Mouse (Mus musculus) intestine, embryonic 15.5 days (tissue): ENCODE results near the gene Gckr. TPM values are rescaled to one million over a fixed set of nuclear protein-coding genes. Genes with fewer than 3 reads are reported as not detected.

ENCODE experiments used
- ATAC-seq: fragments of 200-750 bp; cut with Nextera tagmentation; 2 replicates; pipeline ENCODE4 v1.8.0; 2017; ENCODE audit warnings: moderate TSS enrichment, moderate library complexity
- H3K27ac ChIP-seq: fragments of 300-500 bp; sonication (generic); 2 replicates; pipeline ENCODE4 v1.5.1; 2015; ENCODE audit warnings: mild to moderate bottlenecking, inconsistent platforms
- H3K27me3 ChIP-seq: fragments of 300-500 bp; sonication (generic); replicated peaks from 2 replicates; pipeline ENCODE4 v1.6.1; 2015; ENCODE audit warnings: inconsistent platforms
- H3K36me3 ChIP-seq: fragments of 300-500 bp; sonication (generic); 2 replicates; pipeline ENCODE4 v1.6.1; 2015; ENCODE audit warnings: inconsistent platforms
- H3K4me1 ChIP-seq: fragments of 300-500 bp; sonication (generic); replicated peaks from 2 replicates; pipeline ENCODE4 v1.6.1; 2015; ENCODE audit warnings: inconsistent platforms
- H3K4me2 ChIP-seq: fragments of 300-500 bp; sonication (generic); replicated peaks from 2 replicates; pipeline ENCODE4 v1.6.1; 2015; ENCODE audit warnings: mild to moderate bottlenecking, inconsistent platforms
- H3K4me3 ChIP-seq: fragments of 300-500 bp; sonication (generic); replicated peaks from 2 replicates; pipeline ENCODE4 v1.5.1; 2015; ENCODE audit warnings: inconsistent platforms
- H3K9ac ChIP-seq: fragments of 300-500 bp; sonication (generic); 2 replicates; pipeline ENCODE4 v1.6.1; 2015; ENCODE audit warnings: inconsistent platforms
- H3K9me3 ChIP-seq: fragments of 300-500 bp; sonication (generic); 2 replicates; pipeline ENCODE4 v1.6.1; 2016; ENCODE audit warnings: inconsistent platforms
- WGBS: fragments of 180-500 bp; shearing (Covaris S2); methylation state at CpG from one replicate; pipeline ENCODE4 v1.1.7; 2015; 5-methylcytosine and 5-hydroxymethylcytosine counted together
- polyA plus RNA-seq: library from polyadenylated mRNA; unstranded; fragments of >200 nt; fragmentation: Nextera tagmentation; extraction: Ambion mirVana; gene quantifications from 2 replicates; pipeline ENCODE4 v1.2.1, GENCODE M21; 2015

Gene Gckr
- 0.52 and 0.54 TPM in 2 replicates for polyA plus RNA-seq

DNA sequence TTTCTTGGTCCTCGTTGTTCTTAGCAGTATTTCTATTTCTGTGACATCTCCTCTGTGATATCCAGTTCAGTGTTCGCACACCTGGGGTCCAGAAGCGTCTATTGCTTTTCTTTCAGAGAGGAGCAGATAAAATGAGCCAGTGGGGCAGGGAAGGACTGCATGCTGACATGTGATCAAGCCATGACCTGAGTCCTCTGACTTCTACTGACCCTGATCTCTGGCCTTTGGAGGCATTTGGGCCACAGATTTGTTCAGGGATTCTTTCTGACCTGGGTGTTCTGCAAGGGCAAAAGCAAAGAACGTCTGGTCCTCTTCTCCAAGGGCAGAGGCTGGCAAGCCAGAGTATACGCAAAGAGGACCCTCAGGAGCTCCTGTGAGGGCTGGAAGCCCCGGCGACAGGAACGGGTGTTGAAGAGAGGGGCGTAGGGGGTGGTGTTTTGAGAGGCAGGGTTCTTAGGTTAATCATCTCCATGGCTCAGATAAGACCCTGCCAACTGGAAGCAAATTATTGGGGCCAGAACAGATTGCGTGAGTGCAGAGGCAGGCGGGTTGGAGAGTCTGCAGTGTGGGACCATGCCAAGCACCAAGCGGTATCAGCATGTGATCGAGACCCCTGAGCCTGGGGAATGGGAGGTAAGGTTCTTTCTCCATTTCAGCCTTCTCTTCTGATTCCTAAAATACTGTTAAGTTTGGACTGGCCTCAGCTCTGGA lies at the start of gene Gckr:
Gckr (plus strand) TSS at position 397 of the 711 bp plus-strand sequence.
- Histone ChIP-seq H3K4me3 (no peak within 1 kb of the TSS), H3K36me3 (0 out of 2 replicates have a peak, but pooled peaks cover 9% of the 10 kb centered on the region), H3K4me1 (peaks cover 13% of the 10 kb centered on the region; the same call in 1 of the 2 replicates), H3K9ac (no peak within 1 kb of the TSS), H3K9me3 (no peaks in the 10 kb centered on the region), H3K4me2 (peak within 1 kb of the TSS; percentile 91; the same call in 1 of the 2 replicates), H3K27me3 (no peaks in the 10 kb centered on the region), H3K27ac (no peak within 1 kb of the TSS)
- ATAC-seq: no peak
- 57% methylated on average over 13 of the region's 13 CpGs for WGBS

DNA sequence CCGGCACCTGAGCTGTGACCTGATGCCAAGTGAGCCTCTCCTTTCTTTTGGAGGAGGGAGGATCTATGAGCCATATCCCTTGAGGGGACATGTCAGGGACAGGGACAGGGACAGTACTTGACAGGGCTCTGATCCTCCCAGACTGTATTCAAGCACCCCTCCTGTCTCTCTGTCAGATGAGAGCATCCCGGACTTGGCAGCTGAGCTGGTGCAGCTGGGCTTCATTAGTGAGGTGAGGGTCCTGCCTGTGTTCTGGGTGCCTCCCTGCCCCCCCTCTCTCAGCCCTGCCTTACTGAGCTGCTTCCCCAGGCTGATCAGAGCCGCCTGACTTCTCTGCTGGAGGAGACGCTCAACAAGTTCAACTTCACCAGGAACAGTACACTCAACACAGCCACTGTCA lies 46.5 kb upstream of the Gckr start:
- no peak overlapping the region for H3K9ac ChIP-seq
- H3K4me3 ChIP-seq: no peak overlapping the region
- no peak overlapping the region for H3K27ac ChIP-seq
- no peak overlapping the region for H3K4me2 ChIP-seq
- H3K36me3 ChIP-seq: peaks cover 39% of the 10 kb centered on the region
- H3K27me3 ChIP-seq: no peaks in the 10 kb centered on the region
- H3K9me3 ChIP-seq: no peaks in the 10 kb centered on the region
- no peak for ATAC-seq
- H3K4me1 ChIP-seq: peaks cover 16% of the 10 kb centered on the region
- WGBS: 52% methylated on average over 4 of the region's 4 CpGs

DNA sequence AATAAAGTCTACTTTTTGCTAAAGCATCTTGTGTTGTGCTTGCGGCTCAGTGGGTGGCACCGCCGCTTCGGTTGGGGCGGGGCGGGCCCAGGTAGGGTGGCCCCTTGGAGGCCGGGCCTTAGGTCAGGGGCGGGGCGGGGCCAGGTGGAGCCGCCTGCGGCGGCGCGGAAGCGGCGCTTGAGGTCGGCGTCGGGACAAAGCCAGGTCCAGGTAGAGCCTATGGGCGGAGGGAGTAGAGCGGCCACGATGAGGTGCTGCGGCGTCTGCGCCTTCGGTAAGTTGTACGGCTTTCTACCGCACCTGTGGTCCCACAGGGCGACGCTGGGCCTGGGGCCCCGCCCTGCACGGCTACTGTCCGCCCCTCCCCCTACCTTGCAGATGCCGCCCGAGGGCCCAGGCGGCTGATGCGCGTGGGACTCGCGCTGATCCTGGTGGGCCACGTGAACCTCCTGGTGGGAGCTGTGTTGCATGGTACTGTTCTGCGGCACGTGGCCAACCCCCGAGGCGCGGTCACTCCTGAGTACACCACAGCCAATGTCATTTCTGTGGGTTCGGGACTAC lies 45.6 kb upstream of the Gckr start, which contains the start of gene Krtcap3:
Krtcap3 (plus strand) TSS at position 151 of the 561 bp plus-strand sequence.
- Histone ChIP-seq H3K9me3 (no peaks in the 10 kb centered on the region), H3K27ac (peak within 1 kb of the TSS; percentile 86), H3K27me3 (no peaks in the 10 kb centered on the region), H3K36me3 (peaks cover 35% of the 10 kb centered on the region), H3K4me2 (peak within 1 kb of the TSS; percentile 59), H3K4me3 (peak within 1 kb of the TSS; percentile 44), H3K9ac (peak within 1 kb of the TSS; percentile 44), H3K4me1 (peaks cover 16% of the 10 kb centered on the region)
- peak; percentile 93 for ATAC-seq
- 12% methylated on average over 47 of the region's 47 CpGs for WGBS

DNA sequence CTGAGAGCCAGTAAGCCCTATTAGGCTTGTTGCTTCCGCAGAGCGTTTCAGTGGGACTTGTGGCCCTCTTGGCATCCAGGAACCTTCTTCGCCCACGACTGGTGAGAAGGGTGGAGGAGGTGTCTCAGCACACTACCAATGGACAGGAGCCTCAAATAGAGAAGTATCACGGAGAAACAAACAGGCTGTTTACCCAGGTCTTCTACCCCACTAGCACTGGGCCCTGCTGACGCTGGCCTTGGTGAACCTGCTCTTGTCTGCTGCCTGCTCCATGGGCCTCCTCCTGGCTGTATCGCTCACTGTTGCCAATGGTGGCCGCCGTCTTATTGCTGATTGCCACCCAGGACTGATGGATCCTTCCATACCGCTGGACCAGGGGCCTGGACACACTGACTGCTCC lies 45.1 kb upstream of the Gckr start:
- peak overlapping the region; percentile 44 for H3K9ac ChIP-seq
- H3K9me3 ChIP-seq: no peaks in the 10 kb centered on the region
- H3K4me1 ChIP-seq: peaks cover 16% of the 10 kb centered on the region
- H3K4me3 ChIP-seq: peak overlapping the region; percentile 44
- no peaks in the 10 kb centered on the region for H3K27me3 ChIP-seq
- peak overlapping the region; percentile 59 for H3K4me2 ChIP-seq
- WGBS: 45% methylated on average over 10 of the region's 10 CpGs
- H3K36me3 ChIP-seq: peaks cover 35% of the 10 kb centered on the region
- ATAC-seq: 0 out of 2 replicates have a peak, but pooled peaks have one; percentile 1
- peak overlapping the region; percentile 86 for H3K27ac ChIP-seq

DNA sequence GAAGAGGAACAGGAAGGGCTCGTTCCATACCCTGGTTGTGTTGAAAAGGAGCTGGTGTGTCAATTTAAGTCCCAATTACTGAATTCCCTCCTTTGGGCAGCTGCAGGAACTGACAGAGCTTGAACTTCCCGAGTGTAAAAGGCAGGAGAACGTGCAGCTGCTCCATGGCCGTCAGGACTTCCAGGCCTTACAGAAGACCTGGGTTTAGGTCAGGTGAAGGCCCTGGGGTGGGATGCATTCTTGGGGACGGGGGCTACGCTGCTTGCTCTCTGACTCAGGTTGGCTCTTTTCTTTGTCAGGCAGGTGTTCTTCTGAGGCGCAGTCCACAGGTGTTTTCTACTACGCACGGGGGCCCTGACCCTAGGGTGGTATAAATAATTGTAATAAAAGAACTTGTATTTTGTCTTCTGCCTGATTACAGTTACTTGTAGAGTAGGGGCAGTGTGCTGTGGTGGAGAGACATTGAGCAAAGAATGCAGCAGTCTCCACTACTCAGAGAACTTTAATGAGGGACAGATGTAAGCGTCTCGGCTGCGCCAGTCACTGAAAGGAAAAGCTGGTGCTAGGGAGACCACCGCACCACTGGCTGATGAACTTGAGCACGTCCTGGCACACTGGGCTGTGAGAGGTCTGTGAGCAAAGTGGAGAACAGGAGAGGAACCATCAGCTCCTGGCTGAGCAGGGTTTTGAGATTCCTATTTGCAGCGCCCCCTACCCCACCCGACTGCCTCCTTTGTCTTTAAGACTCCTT lies 44.3 kb upstream of the Gckr start:
- H3K27ac ChIP-seq: peak overlapping the region; percentile 86; the same call in 1 of the 2 replicates
- no peaks in the 10 kb centered on the region for H3K9me3 ChIP-seq
- WGBS: 65% methylated on average over 16 of the region's 16 CpGs
- H3K4me3 ChIP-seq: peak overlapping the region; percentile 44
- H3K36me3 ChIP-seq: peaks cover 32% of the 10 kb centered on the region
- peaks cover 16% of the 10 kb centered on the region for H3K4me1 ChIP-seq
- ATAC-seq: no peak
- peak overlapping the region; percentile 59 for H3K4me2 ChIP-seq
- H3K9ac ChIP-seq: peak overlapping the region; percentile 44
- no peaks in the 10 kb centered on the region for H3K27me3 ChIP-seq

DNA sequence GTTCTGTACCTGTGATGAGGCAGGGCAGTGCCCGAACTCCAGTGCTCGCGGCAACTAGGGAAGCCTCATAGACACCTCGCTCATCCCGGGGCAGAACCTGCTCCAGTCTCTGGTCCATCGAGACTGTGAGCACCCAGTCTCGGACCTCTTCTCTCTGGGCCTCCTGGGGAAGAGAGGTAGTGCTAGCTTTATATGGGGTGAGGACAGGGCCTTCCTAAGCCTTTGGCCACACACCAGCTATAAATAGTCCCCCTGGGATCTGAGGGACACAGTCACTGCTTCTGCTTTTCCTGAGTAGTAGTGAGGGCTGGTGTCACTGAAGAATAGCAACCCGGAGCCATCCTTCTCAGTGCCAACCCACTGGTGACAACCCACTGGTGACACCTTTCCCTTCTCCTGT lies 43.4 kb upstream of the Gckr start:
- Histone ChIP-seq H3K4me2 (peak overlapping the region; percentile 59), H3K36me3 (peaks cover 26% of the 10 kb centered on the region)
- ATAC-seq: no peak

DNA sequence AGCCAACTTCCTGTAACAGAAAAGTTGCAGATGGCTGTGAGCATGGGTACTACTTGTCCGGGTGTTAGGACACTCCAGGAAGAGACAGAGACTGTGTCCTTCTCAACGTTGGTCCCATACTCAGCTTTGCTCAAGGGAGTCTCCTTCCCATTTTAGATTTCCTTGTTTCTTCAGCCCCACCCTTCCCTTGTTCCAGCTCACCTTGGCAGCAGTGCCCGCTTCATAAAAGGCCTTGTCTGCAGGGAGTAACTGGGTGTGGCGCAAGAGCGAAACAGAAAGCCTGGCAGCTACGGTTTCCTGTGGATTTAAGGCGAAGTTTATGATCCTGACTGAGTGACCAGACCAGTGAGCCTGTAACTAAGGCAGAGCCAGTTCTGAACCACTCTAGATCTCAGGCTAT lies 42.8 kb upstream of the Gckr start:
- no peaks in the 10 kb centered on the region for H3K27me3 ChIP-seq
- peak overlapping the region; percentile 59 for H3K4me2 ChIP-seq
- peak; percentile 52 for ATAC-seq
- H3K4me3 ChIP-seq: no peak overlapping the region
- peaks cover 16% of the 10 kb centered on the region for H3K4me1 ChIP-seq
- no peaks in the 10 kb centered on the region for H3K9me3 ChIP-seq
- H3K36me3 ChIP-seq: peaks cover 29% of the 10 kb centered on the region
- no peak overlapping the region for H3K9ac ChIP-seq
- H3K27ac ChIP-seq: peak overlapping the region; percentile 56
- WGBS: 55% methylated on average over 7 of the region's 7 CpGs

More for the DNA sequence above, 43.4 kb upstream of the Gckr start:
- H3K9me3 ChIP-seq: no peaks in the 10 kb centered on the region
- no peaks in the 10 kb centered on the region for H3K27me3 ChIP-seq
- peak overlapping the region; percentile 41 for H3K27ac ChIP-seq
- WGBS: 93% methylated on average over 8 of the region's 8 CpGs
- peaks cover 16% of the 10 kb centered on the region for H3K4me1 ChIP-seq
- no peak overlapping the region for H3K4me3 ChIP-seq
- no peak overlapping the region for H3K9ac ChIP-seq

DNA sequence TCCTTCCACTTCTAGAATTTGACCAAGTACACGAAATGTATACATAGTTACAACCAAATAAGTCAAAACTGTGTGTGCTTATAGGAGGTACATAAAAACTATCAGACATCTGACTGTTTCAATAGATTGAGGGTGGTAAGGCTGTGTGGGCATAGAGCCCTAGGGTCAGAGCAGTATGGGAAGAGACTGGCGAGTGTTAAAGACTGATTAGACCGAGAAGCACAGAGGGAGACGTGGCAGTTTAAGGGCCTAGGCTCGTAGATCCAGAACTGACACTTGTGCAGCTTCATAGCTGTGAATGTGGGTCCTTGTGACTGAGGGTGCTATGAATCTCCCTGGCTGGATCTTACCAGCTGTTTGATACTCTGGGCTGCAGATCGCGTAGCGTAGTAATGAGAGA lies 42.3 kb upstream of the Gckr start:
- peak overlapping the region; percentile 56; the same call in 1 of the 2 replicates for H3K27ac ChIP-seq
- no peak overlapping the region for H3K9ac ChIP-seq
- H3K4me2 ChIP-seq: peak overlapping the region; percentile 59; the same call in 1 of the 2 replicates
- no peaks in the 10 kb centered on the region for H3K9me3 ChIP-seq
- ATAC-seq: no peak
- peaks cover 29% of the 10 kb centered on the region for H3K36me3 ChIP-seq
- H3K4me3 ChIP-seq: no peak overlapping the region
- H3K27me3 ChIP-seq: no peaks in the 10 kb centered on the region
- 81% methylated on average over 8 of the region's 8 CpGs for WGBS
- H3K4me1 ChIP-seq: peaks cover 16% of the 10 kb centered on the region

DNA sequence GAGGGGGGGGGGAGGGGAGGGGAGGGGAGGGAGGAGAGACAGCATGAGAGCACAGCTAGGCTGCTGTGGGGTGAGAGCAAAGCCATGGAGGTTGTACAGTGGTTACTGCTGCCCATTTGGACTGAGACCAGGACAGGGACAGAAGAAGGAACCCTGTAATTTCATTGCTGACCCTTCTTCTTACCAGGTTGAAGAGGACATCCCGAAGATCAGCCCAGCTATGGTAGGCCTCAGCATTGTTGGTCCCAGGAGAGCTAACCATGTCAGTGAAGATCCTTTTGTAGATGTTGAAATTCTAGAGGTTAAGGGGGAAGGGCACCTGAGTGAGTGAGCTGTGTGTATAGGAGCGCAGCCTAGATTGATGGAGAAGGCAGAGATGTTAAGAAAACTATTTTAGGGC lies 41.9 kb upstream of the Gckr start:
- ATAC-seq: no peak
- H3K4me3 ChIP-seq: no peak overlapping the region
- H3K36me3 ChIP-seq: peaks cover 24% of the 10 kb centered on the region
- H3K4me1 ChIP-seq: peaks cover 16% of the 10 kb centered on the region
- no peak overlapping the region for H3K27ac ChIP-seq
- 92% methylated on average over 2 of the region's 2 CpGs for WGBS
- no peak overlapping the region for H3K4me2 ChIP-seq
- H3K9me3 ChIP-seq: no peaks in the 10 kb centered on the region
- no peak overlapping the region for H3K9ac ChIP-seq
- H3K27me3 ChIP-seq: no peaks in the 10 kb centered on the region

DNA sequence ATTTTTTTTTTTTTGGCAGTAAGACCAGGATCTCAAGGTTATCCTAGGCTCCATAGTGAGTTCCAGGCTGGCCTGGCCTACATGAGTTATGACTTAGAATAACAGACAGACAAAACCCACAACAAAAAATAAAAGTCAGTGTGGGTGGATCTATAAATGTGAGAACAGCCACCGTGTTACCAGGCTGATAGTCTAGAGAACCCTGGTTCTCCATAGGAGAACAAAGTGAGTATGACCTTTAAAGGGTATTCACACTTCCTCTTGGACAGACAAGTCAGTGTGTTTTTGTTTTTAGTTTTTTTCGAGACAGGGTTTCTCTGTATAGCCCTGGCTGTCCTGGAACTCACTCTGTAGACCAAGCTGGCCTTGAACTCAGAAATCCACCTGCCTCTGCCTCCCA lies 41.3 kb upstream of the Gckr start:
- peaks cover 15% of the 10 kb centered on the region for H3K4me1 ChIP-seq
- no peak overlapping the region for H3K4me3 ChIP-seq
- no peak overlapping the region for H3K4me2 ChIP-seq
- 92% methylated on average over 2 of the region's 2 CpGs for WGBS
- no peak overlapping the region for H3K27ac ChIP-seq
- ATAC-seq: no peak
- no peaks in the 10 kb centered on the region for H3K9me3 ChIP-seq
- H3K27me3 ChIP-seq: no peaks in the 10 kb centered on the region
- H3K36me3 ChIP-seq: peaks cover 19% of the 10 kb centered on the region
- no peak overlapping the region for H3K9ac ChIP-seq

DNA sequence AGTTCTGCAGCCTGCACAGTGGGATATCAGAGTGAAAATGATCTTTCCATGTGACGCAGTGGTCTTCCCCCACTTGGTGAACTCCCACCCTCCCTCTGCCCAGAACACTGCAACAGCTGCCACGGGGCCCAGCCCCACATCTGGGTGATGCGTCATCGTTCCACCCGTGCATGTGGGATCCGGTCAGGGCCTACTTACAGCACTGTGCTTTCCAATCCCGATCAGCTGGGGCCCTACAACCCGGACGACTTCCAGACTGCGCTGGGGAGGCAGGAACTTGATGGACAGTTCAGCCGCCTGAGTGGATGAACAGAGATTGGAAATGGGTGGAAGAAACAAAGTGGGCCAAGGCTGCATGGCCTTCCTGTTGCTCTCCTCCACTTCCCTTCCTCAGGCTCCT lies 39.6 kb upstream of the Gckr start:
- Histone ChIP-seq H3K27ac (no peak overlapping the region), H3K4me1 (0 out of 2 replicates have a peak, but pooled peaks cover 7% of the 10 kb centered on the region), H3K9me3 (no peaks in the 10 kb centered on the region), H3K9ac (no peak overlapping the region), H3K36me3 (peaks cover 16% of the 10 kb centered on the region), H3K4me3 (no peak overlapping the region), H3K4me2 (no peak overlapping the region), H3K27me3 (no peaks in the 10 kb centered on the region)
- no peak for ATAC-seq
- 85% methylated on average over 11 of the region's 11 CpGs for WGBS

DNA sequence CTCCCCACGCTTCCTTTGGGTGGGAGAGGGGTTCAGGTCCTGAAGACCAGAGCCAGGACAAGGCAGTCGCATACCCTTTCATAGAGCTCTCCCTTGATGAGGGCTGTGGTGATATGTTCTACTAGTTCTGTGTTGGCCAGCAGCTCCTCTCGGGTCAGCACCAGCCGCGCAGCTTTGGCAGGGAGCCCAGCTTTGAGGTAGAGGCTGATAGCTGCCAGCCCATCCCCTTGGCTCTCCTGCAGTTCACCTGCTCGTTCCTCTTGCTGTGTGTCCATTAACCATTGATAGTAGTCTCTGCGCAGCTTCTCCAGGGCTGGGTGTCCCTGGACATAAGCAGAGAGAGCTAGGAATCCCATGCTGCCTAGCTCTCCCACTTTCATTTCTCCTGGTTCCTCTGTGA lies 31.1 kb upstream of the Gckr start:
- Histone ChIP-seq H3K4me1 (no peaks in the 10 kb centered on the region), H3K9ac (no peak overlapping the region), H3K4me2 (no peak overlapping the region), H3K9me3 (no peaks in the 10 kb centered on the region), H3K27me3 (no peaks in the 10 kb centered on the region), H3K36me3 (peaks cover 23% of the 10 kb centered on the region), H3K4me3 (no peak overlapping the region), H3K27ac (no peak overlapping the region)
- ATAC-seq: no peak
- 87% methylated on average over 7 of the region's 7 CpGs for WGBS
